Mouse (Mus musculus) liver, adult 2 months (tissue): Measurements from ENCODE around the gene Gm20388.

Experiments used
- CTCF ChIP-seq: fragments of 200-500 bp; IDR thresholded peaks from 2 replicates; pipeline ENCODE4 v1.5.1; 2011; ENCODE audit warnings: low read depth, low read length, control low read depth
- POLR2A ChIP-seq: fragments of 200-500 bp; IDR thresholded peaks from 2 replicates; pipeline ENCODE4 v1.6.1; 2011; ENCODE audit warnings: low read length, control low read depth; ENCODE audit not compliant: insufficient read depth; ENCODE audit errors: extremely low read depth

GRCm38 (mm10) chr8:122816965-122817364 is 2906.3 kb downstream of the Gm20388 start:
- TF ChIP-seq CTCF (no peak), POLR2A (no peak)
